Mouse (Mus musculus) midbrain, embryonic 15.5 days (tissue): ENCODE results near the gene Tcf7l1. TPM values are rescaled to one million over a fixed set of nuclear protein-coding genes. Genes with fewer than 3 reads are reported as not detected.

Source experiments
- ATAC-seq: fragments of 200-750 bp; cut with Nextera tagmentation; replicated peaks from 2 replicates; pipeline ENCODE4 v1.8.0; 2017; ENCODE audit warnings: moderate TSS enrichment
- H3K27ac ChIP-seq: fragments of 300-500 bp; sonication (generic); 2 replicates; pipeline ENCODE4 v1.5.1; 2015; ENCODE audit warnings: mild to moderate bottlenecking, inconsistent platforms
- H3K27me3 ChIP-seq: fragments of 300-500 bp; sonication (generic); replicated peaks from 2 replicates; pipeline ENCODE4 v1.6.1; 2015; ENCODE audit warnings: inconsistent platforms
- H3K36me3 ChIP-seq: fragments of 300-500 bp; sonication (generic); replicated peaks from 2 replicates; pipeline ENCODE4 v1.6.1; 2015; ENCODE audit warnings: inconsistent platforms
- H3K4me1 ChIP-seq: fragments of 300-500 bp; sonication (generic); 2 replicates; pipeline ENCODE4 v1.6.1; 2015; ENCODE audit warnings: inconsistent platforms
- H3K4me2 ChIP-seq: fragments of 300-500 bp; sonication (generic); 2 replicates; pipeline ENCODE4 v1.6.1; 2015; ENCODE audit warnings: inconsistent platforms, mild to moderate bottlenecking, moderate library complexity
- H3K4me3 ChIP-seq: fragments of 300-500 bp; sonication (generic); 2 replicates; pipeline ENCODE4 v1.5.1; 2015; ENCODE audit warnings: mild to moderate bottlenecking, inconsistent platforms
- H3K9ac ChIP-seq: fragments of 300-500 bp; sonication (generic); 2 replicates; pipeline ENCODE4 v1.6.1; 2015; ENCODE audit warnings: mild to moderate bottlenecking, inconsistent platforms
- H3K9me3 ChIP-seq: fragments of 300-500 bp; sonication (generic); 2 replicates; pipeline ENCODE4 v1.6.1; 2016; ENCODE audit warnings: inconsistent platforms
- WGBS: fragments of 180-500 bp; shearing (Covaris S2); methylation state at CpG from one replicate; pipeline ENCODE4 v1.1.7; 2015; ENCODE audit warnings: mixed read lengths; 5-methylcytosine and 5-hydroxymethylcytosine counted together
- polyA plus RNA-seq: library from polyadenylated mRNA; unstranded; fragments of >200 nt; fragmentation: Nextera tagmentation; extraction: Ambion mirVana; gene quantifications from 2 replicates; pipeline ENCODE4 v1.2.1, GENCODE M21; 2015

Tcf7l1 gene
- polyA plus RNA-seq, 1 experiment from 2014 or later = 6.1 TPM

DNA sequence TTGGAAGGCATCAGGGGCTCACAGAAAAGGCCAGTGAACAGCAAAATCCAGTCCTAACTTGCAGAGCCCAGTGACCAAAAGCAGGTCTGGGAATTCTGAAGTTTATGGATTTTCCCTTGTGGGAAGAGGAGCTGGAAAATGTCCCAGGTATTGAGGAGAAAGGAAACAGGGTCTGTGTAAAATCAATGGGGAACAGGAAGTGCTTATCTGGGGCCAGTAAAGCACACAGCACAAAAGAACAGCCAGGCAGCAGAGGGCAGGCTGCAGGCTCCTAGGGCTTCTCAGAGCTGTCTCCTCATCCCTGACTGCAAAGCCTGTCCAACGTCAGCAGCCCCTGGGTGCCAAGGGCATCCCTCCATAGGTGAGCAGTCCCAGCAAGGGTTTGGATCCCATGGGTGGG is 126.1 kb downstream of the Tcf7l1 start:
- ATAC-seq = no peak
- H3K27me3 ChIP-seq = no peaks in the 10 kb centered on the region
- H3K9ac ChIP-seq = no peak overlapping the region

DNA sequence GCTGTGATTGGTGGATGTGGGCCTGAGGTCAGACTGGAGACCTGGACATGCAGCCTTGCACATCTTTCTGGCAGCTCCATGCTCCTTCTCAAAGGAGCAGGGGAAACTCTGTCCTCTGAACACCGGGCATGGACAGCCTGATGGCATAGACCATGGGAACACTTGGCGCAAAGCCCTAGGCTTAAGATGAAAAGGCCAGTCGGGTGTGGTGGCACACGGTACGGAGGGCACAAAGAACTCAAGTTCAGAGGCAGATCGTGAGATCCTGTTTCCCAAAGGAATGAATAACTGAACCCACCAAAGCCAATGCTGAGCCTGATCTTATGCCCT is 128.7 kb downstream of the Tcf7l1 start:
- Histone ChIP-seq H3K9me3 (no peaks in the 10 kb centered on the region), H3K9ac (no peak overlapping the region), H3K4me3 (no peak overlapping the region), H3K27ac (no peak overlapping the region), H3K4me2 (no peak overlapping the region), H3K4me1 (peaks cover 8% of the 10 kb centered on the region), H3K27me3 (no peaks in the 10 kb centered on the region), H3K36me3 (no peaks in the 10 kb centered on the region)
- no peak for ATAC-seq
- WGBS = 80% methylated on average over 6 of the region's 6 CpGs

More for the DNA sequence above, 126.1 kb downstream of the Tcf7l1 start:
- no peaks in the 10 kb centered on the region for H3K36me3 ChIP-seq
- no peak overlapping the region for H3K27ac ChIP-seq
- H3K9me3 ChIP-seq = no peaks in the 10 kb centered on the region
- no peak overlapping the region for H3K4me2 ChIP-seq
- H3K4me3 ChIP-seq = no peak overlapping the region
- H3K4me1 ChIP-seq = no peaks in the 10 kb centered on the region
- WGBS = 26% methylated on average over 1 of the region's 1 CpGs

DNA sequence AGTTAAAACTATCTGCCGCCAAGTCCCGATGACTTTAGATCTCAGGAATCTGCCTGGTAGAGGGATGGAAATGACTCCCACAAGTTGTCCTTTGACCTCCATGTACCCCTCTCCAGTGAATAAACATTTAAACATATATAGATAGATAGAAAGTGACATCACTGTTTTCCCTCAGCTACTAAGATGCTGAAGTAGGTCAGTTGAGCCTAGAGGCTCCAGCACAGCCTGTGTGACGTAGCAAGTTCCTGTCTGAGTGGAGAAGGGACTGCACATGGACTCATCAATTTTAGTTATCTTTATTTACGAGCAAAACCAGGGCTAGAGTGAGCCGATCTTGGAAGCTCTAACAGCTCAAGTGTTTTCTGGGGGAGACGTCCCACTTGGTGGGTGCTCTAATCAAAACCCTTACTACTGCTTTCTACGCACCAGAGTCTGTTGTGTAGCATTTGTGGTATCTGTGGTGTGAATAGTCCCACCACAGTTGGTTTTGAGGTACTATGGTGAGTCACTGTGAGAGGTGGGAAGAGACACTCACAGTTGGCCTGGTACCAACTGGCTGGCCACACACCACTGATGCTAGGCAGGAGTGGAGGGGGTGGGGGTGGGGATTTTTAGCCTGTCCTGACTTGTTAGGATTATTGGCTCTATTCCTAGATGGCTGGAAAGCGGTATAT is 129.2 kb downstream of the Tcf7l1 start:
- Histone ChIP-seq H3K27ac (no peak overlapping the region), H3K4me3 (no peak overlapping the region), H3K27me3 (no peaks in the 10 kb centered on the region), H3K4me1 (peaks cover 12% of the 10 kb centered on the region), H3K4me2 (no peak overlapping the region), H3K9ac (no peak overlapping the region), H3K9me3 (no peaks in the 10 kb centered on the region), H3K36me3 (no peaks in the 10 kb centered on the region)
- 89% methylated on average over 8 of the region's 8 CpGs for WGBS
- ATAC-seq = no peak

GRCm38 (mm10) chr6:72658006-72658405 is 131.0 kb downstream of the Tcf7l1 start:
- Histone ChIP-seq H3K9ac (no peak overlapping the region), H3K27ac (no peak overlapping the region), H3K4me1 (peaks cover 12% of the 10 kb centered on the region), H3K36me3 (no peaks in the 10 kb centered on the region), H3K4me3 (no peak overlapping the region), H3K9me3 (no peaks in the 10 kb centered on the region), H3K27me3 (no peaks in the 10 kb centered on the region), H3K4me2 (no peak overlapping the region)
- WGBS = 63% methylated on average over 3 of the region's 3 CpGs
- no peak for ATAC-seq

GRCm38 (mm10) chr6:72656053-72656442 is 133.0 kb downstream of the Tcf7l1 start:
- no peak overlapping the region for H3K27ac ChIP-seq
- no peaks in the 10 kb centered on the region for H3K36me3 ChIP-seq
- no peaks in the 10 kb centered on the region for H3K9me3 ChIP-seq
- H3K27me3 ChIP-seq = no peaks in the 10 kb centered on the region
- ATAC-seq = no peak
- no peak overlapping the region for H3K4me2 ChIP-seq
- no peak overlapping the region for H3K4me3 ChIP-seq
- WGBS = 93% methylated on average over 7 of the region's 7 CpGs
- peaks cover 12% of the 10 kb centered on the region for H3K4me1 ChIP-seq
- no peak overlapping the region for H3K9ac ChIP-seq

- Histone ChIP-seq H3K4me1 (peaks cover 12% of the 10 kb centered on the region), H3K4me2 (peak overlapping the region; percentile 56), H3K36me3 (no peaks in the 10 kb centered on the region), H3K9me3 (no peaks in the 10 kb centered on the region), H3K27ac (peak overlapping the region; percentile 70), H3K27me3 (no peaks in the 10 kb centered on the region), H3K9ac (peak overlapping the region; percentile 38), H3K4me3 (peak overlapping the region; percentile 39)
- peak; percentile 92 for ATAC-seq
- WGBS = 32% methylated on average over 20 of the region's 20 CpGs
Measured at GRCm38 (mm10) chr6:72655309-72656052, 133.6 kb downstream of the Tcf7l1 start.

- ATAC-seq = no peak
- Histone ChIP-seq H3K4me1 (peaks cover 12% of the 10 kb centered on the region), H3K4me2 (no peak overlapping the region), H3K9me3 (no peaks in the 10 kb centered on the region), H3K36me3 (no peaks in the 10 kb centered on the region), H3K9ac (no peak overlapping the region), H3K27me3 (no peaks in the 10 kb centered on the region), H3K4me3 (no peak overlapping the region), H3K27ac (0 out of 2 replicates have a peak overlapping the region, but pooled peaks have one; percentile 70)
- 93% methylated on average over 6 of the region's 6 CpGs for WGBS
Measured at GRCm38 (mm10) chr6:72654355-72654754, 134.7 kb downstream of the Tcf7l1 start.

DNA sequence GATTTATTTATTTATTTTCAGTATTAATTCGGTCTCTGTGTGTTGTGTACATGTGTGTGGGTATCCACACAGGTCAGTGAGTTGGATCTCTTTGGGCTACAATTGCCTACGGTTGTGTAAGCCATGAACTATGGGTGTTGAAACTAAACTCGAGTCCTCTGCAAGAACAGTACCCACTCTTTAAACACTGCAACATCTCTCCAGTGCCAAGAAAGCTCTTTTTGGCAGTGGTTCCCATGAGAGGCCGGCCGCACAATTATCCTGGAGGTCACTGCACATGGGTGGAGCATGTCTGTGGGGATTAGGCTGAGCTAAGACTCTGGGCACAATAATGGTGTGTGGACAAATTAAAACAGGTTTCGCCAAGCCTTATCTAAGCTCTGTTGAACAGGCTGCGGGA is 135.6 kb downstream of the Tcf7l1 start:
- H3K4me3 ChIP-seq = no peak overlapping the region
- no peak; the same call in 1 of the 2 replicates for ATAC-seq
- no peak overlapping the region for H3K4me2 ChIP-seq
- no peak overlapping the region for H3K9ac ChIP-seq
- peaks cover 12% of the 10 kb centered on the region for H3K4me1 ChIP-seq
- H3K9me3 ChIP-seq = no peaks in the 10 kb centered on the region
- WGBS = 48% methylated on average over 7 of the region's 7 CpGs
- H3K27ac ChIP-seq = no peak overlapping the region
- H3K27me3 ChIP-seq = no peaks in the 10 kb centered on the region
- H3K36me3 ChIP-seq = no peaks in the 10 kb centered on the region

- Histone ChIP-seq H3K4me3 (no peak overlapping the region), H3K9ac (no peak overlapping the region), H3K9me3 (no peaks in the 10 kb centered on the region), H3K27ac (no peak overlapping the region), H3K4me1 (peaks cover 5% of the 10 kb centered on the region), H3K27me3 (no peaks in the 10 kb centered on the region), H3K36me3 (no peaks in the 10 kb centered on the region), H3K4me2 (no peak overlapping the region)
- 80% methylated on average over 10 of the region's 10 CpGs for WGBS
- ATAC-seq = no peak
Measured at GRCm38 (mm10) chr6:72650338-72650851, 138.7 kb downstream of the Tcf7l1 start.

DNA sequence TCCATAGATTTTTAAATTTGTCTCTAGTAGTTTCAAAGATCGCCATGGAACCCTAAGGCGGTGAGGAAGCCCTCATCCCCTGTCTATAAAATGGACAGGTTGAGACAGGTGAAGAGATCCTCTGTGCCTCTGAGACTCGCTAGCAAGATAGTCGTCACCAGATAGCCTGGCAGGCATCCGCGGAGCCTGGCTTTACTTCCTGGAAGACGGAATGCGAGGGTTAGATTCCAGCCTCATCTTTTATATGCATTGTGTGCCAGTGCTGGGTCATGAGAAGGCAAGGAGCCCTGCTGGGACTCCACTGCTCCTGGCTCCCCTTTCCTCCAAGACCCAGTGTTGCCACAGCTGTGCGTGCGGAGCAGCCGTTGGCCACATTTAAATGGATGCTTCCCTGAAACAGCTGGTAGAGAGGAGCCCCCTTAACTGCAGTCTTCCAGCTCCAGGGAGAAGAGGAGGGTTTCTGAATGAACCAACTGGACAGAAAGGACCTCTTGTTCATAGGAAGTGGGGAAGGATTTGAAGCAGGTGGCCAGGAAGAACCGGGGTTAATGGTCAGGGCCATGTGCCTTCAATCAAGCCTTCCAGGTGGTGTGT is 141.0 kb downstream of the Tcf7l1 start:
- Histone ChIP-seq H3K4me1 (no peaks in the 10 kb centered on the region), H3K27me3 (no peaks in the 10 kb centered on the region)

GRCm38 (mm10) chr6:72647383-72647820 is 141.7 kb downstream of the Tcf7l1 start:
- Histone ChIP-seq H3K9me3 (no peaks in the 10 kb centered on the region), H3K4me3 (no peak overlapping the region), H3K27ac (no peak overlapping the region), H3K4me1 (no peaks in the 10 kb centered on the region), H3K9ac (no peak overlapping the region), H3K36me3 (no peaks in the 10 kb centered on the region), H3K4me2 (no peak overlapping the region), H3K27me3 (no peaks in the 10 kb centered on the region)
- ATAC-seq = peak; percentile 82
- WGBS = 66% methylated on average over 10 of the region's 10 CpGs

More for the DNA sequence above, 141.0 kb downstream of the Tcf7l1 start:
- H3K9ac ChIP-seq = no peak overlapping the region
- no peaks in the 10 kb centered on the region for H3K36me3 ChIP-seq
- ATAC-seq = no peak
- no peaks in the 10 kb centered on the region for H3K9me3 ChIP-seq
- H3K4me3 ChIP-seq = no peak overlapping the region
- no peak overlapping the region for H3K4me2 ChIP-seq
- WGBS = 63% methylated on average over 12 of the region's 12 CpGs
- no peak overlapping the region for H3K27ac ChIP-seq

- Histone ChIP-seq H3K9ac (no peak overlapping the region), H3K4me3 (no peak overlapping the region), H3K27me3 (no peaks in the 10 kb centered on the region), H3K27ac (no peak overlapping the region), H3K36me3 (no peaks in the 10 kb centered on the region), H3K4me1 (no peaks in the 10 kb centered on the region), H3K4me2 (no peak overlapping the region), H3K9me3 (no peaks in the 10 kb centered on the region)
- ATAC-seq = no peak
- 70% methylated on average over 7 of the region's 7 CpGs for WGBS
Measured at GRCm38 (mm10) chr6:72645364-72645763, 143.7 kb downstream of the Tcf7l1 start.
